Mouse (Mus musculus): ENCODE results near the gene Slc27a5. TPM values are rescaled to one million over a fixed set of nuclear protein-coding genes. Genes with fewer than 3 reads are reported as not detected.

The Slc27a5 gene
- not detected for polyA plus RNA-seq (2014; fragmentation: Illumina TruSeq; extraction: RNeasy Lipid Tissue Mini Kit (QIAGEN cat#74804); ENCODE audit: low read depth, low replicate concordance)

DNA sequence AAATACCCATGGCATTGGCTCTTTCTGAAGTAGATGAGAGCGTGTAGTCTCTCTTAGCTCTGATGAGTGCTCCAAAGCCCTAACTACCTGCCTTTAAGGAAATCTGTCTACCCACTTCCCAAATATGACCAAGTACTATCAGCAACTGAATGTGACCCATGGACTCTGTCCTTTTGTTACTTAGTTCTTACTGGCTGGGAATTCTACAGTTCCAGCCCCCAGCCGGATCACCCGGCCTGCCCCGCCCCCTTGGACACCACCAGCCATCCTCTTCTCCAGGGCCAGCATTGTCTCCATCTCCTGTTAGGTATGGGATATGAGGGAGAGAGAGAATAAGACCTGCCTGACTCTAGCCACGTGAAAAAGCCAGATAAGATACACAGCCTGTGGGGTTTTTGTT, at the start of gene Slc27a5:
Gene Slc27a5 (minus strand): TSS at position 140 of the 400 bp plus-strand sequence.

DNA sequence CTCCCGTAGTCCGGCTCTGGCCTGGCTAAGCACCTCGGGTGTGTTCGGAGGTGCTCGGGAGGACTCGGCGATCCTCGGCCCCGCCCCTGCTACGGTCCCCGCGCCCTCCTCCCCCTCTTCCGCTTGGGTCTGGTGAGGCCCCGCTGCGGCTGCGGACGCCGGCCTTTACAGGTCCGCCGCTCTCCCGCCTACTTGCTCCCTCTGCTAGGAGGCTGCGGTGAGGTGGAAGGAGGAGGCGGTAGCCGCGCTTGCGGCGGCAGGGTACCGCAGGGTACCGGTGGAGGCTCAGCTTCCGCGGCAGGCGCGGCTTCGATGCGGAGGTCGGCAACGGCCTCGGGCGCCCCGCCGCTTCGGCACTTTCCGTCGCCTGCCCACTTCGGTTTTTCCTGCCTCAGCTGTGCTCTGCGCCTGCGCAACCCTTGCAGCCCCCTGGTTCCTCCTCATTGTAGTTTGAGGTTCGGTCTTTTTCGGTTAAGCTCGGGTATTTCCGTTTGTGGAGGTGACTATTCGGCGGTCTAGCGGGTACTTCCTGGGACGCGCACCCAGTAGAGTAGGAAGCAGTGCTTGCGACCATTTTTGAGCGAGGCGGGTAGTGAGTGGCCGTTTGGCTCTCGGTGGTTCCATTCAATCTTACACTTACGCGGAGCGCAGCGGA, 40.0 kb upstream of the Slc27a5 start, which contains the start of gene Ube2m:
Gene Ube2m (minus strand): TSS at position 375 of the 655 bp plus-strand sequence.

DNA sequence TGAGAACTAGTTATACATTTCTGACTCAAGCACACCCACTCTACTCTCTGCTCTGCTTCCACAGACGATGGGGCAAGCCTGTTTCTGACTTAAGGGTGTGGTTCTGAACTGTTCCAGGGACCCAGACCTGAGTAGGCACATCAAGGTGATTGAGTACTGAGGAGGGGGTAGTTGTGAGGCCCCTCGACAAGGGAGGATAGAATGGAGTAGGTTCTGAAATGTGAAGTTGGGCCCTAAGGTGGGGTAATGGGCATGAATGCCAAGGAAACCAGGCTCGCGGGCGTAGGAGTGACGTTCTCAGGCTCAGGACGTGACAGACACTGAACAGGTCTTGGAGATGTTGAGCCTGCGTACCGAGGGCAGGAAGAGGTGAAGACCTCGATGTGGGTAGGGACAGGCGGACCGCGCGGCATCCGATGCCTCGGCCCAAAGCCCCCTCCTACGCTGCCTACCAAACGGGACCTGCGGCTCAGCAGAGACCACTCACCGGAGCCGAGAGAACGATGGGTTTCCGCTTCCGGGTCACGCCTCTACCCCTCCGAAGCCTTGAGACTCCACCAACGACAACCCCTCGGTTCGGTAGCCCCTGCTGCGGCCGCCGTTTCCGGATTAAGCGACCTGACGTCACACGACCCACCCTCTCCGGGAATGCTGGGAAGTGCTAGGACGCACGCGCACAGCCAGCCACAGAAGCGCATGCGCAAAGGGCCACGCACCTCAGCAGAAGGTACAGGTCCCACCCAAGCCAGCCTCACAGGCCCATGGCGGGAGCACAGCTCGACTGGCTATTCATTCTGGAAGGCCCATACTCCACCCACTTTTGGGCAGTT, 36.4 kb upstream of the Slc27a5 start, which contains the start of gene Chmp2a:
Gene Chmp2a (minus strand): TSS at position 660 of the 830 bp plus-strand sequence.

DNA sequence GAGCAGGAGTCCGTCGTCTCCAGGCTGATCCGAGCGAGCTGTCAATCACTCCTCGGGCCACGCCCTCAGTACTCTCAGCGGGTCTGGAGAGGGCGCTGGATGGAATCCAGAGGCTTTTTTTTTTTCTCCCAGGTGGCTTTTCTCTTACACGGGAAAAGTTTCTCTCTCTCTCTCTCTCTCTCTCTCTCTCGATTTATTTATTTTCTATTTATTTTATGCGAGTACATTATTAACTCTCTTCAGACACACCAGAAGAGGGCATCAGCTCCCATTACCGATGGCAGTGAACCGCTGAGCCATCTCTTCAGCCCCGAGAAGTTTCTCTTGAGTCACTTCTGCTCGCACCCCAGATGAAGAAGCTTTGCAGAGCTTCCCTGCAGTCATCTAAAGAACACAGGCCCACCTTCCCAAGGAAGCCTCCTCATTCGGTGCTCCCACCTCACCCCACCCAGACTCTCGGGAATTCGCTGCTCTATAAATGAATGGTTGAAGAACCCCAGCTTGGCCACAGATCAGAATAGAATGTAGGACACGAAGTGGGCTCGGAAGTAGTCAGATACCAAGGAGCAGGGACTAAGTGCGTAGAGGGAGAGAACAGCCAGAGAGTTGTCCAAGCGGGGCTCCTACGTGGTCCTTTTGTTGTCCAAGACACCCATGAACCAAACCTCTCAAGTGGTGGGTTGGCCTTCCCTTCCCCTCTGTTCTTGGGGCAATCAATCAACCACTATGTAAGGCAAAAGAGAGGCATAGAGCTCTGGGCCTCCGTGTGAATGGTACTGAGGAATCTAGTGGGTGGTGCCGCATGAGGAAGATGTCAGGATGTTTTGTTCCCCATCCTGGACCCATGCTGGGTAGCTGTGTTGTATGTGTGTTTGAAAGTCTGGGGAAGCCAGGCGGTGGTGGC, 12.3 kb upstream of the Slc27a5 start, which contains the start of gene Zbtb45:
Gene Zbtb45 (minus strand): TSS at position 30 of the 904 bp plus-strand sequence.

DNA sequence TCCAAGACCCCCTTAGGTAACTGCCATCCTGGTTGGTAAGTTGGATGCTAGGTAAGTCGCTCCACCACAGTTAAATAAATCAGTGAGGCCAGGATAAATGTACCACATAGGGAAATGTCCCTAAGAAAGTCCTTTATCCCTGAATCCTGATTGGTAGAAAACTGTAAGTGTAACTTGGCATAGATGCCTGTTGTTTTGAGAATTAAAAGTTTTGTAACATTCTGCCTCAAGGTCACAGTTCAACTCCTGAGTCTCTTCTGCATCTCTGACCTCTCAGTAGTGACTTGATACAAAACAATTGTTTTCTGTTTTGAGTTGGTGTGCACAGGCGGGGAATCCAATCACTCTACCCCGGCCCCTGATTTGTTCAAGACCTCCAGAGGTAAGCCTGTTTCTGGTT, 859 bp upstream of the Slc27a5 start, which contains the start of gene Trim28:
Gene Trim28 (plus strand): TSS at position 264 of the 400 bp plus-strand sequence.

DNA sequence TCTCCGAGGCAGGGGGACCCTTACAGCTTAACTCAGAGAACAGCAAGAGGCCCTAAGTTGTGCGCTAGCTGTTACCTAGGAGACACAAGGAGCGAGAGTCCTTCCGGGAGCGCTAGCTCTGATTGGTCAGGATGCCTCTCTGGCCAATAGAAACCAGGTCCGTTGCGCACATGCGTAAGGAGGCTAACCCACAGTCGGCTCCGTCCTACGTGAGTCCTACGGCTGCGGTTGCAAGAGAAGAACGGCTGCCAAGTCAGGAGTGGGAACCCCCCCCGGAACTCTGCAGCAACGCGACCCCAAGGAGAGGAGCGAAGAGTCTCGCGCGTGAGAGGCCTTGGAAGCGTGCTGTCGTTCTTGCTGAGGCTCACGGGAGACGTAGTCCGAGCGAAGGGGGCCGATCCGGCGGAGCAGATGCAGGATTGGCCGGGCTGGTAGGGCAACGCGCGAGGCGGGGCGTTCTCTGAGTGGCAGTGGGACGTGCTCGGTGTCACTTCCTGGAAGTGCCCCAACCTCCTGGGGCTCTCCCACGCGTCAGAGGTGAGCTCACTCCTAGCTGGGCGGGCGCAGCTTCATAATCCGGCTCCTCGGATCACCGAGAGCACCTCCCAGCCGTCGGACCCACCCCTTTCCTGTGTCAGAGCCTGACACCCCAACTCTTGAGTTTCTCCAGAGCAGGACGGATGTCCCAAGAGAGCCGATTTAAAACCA, 20.2 kb downstream of the Slc27a5 start, which contains the start of gene Zfp446:
Gene Zfp446 (plus strand): TSS at position 167 of the 708 bp plus-strand sequence.

DNA sequence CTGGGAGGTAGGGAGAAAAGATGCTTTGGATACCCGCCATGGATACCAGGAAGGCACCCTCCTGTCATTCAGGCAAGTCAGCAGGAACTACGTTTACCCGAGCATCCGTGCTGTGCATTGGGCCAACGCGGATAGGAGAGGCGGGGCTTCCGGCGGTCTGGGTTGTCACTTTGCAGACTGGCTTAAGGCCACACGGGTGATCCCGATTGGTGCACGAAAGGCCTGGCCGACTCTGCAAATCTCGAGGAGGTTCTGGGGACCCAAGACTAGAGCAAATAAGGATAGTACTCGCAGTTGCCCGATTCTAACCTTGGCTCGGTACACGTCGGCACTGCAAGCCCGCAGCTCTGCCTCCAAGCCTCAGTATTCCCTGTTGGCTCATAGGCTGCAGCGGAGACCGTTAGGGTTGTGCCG, 32.3 kb downstream of the Slc27a5 start, which contains the start of gene Zfp324:
Gene Zfp324 (plus strand): TSS at position 161 of the 414 bp plus-strand sequence.

Other genes with a start within 250 kb of the Slc27a5 start
- gene Zscan18, start 194.6 kb downstream of the Slc27a5 start, polyA plus RNA-seq (2014; fragmentation: Illumina TruSeq; extraction: RNeasy Lipid Tissue Mini Kit (QIAGEN cat#74804); ENCODE audit: low read depth, low replicate concordance) = 7.2 TPM
- gene Zfp329, start 179.3 kb downstream of the Slc27a5 start, polyA plus RNA-seq (2014; fragmentation: Illumina TruSeq; extraction: RNeasy Lipid Tissue Mini Kit (QIAGEN cat#74804); ENCODE audit: low read depth, low replicate concordance) = 10.0 TPM
- 29.2 TPM for gene Zfp110, start 163.4 kb downstream of the Slc27a5 start, polyA plus RNA-seq (2014; fragmentation: Illumina TruSeq; extraction: RNeasy Lipid Tissue Mini Kit (QIAGEN cat#74804); ENCODE audit: low read depth, low replicate concordance)
- gene Zfp128, start 117.0 kb downstream of the Slc27a5 start, polyA plus RNA-seq (2014; fragmentation: Illumina TruSeq; extraction: RNeasy Lipid Tissue Mini Kit (QIAGEN cat#74804); ENCODE audit: low read depth, low replicate concordance) = 3.2 TPM
- gene Zscan22, start 100.4 kb downstream of the Slc27a5 start, polyA plus RNA-seq (2014; fragmentation: Illumina TruSeq; extraction: RNeasy Lipid Tissue Mini Kit (QIAGEN cat#74804); ENCODE audit: low read depth, low replicate concordance) = 9.7 TPM
- 1,193 TPM for gene Rps5, start 75.9 kb downstream of the Slc27a5 start, polyA plus RNA-seq (2014; fragmentation: Illumina TruSeq; extraction: RNeasy Lipid Tissue Mini Kit (QIAGEN cat#74804); ENCODE audit: low read depth, low replicate concordance)
- 2.3 TPM for gene Rnf225, start 70.8 kb downstream of the Slc27a5 start, polyA plus RNA-seq (2014; fragmentation: Illumina TruSeq; extraction: RNeasy Lipid Tissue Mini Kit (QIAGEN cat#74804); ENCODE audit: low read depth, low replicate concordance)
- 6.8 TPM for gene Zfp324, start 32.4 kb downstream of the Slc27a5 start, polyA plus RNA-seq (2014; fragmentation: Illumina TruSeq; extraction: RNeasy Lipid Tissue Mini Kit (QIAGEN cat#74804); ENCODE audit: low read depth, low replicate concordance)
- gene Zfp446, start 20.3 kb downstream of the Slc27a5 start, polyA plus RNA-seq (2014; fragmentation: Illumina TruSeq; extraction: RNeasy Lipid Tissue Mini Kit (QIAGEN cat#74804); ENCODE audit: low read depth, low replicate concordance) = 9.2 TPM
- 177 TPM for gene Trim28, start 922 bp upstream of the Slc27a5 start, polyA plus RNA-seq (2014; fragmentation: Illumina TruSeq; extraction: RNeasy Lipid Tissue Mini Kit (QIAGEN cat#74804); ENCODE audit: low read depth, low replicate concordance)
- gene Zbtb45, start 11.8 kb upstream of the Slc27a5 start, polyA plus RNA-seq (2014; fragmentation: Illumina TruSeq; extraction: RNeasy Lipid Tissue Mini Kit (QIAGEN cat#74804); ENCODE audit: low read depth, low replicate concordance) = 11.0 TPM
- 207 TPM for gene Chmp2a, start 36.6 kb upstream of the Slc27a5 start, polyA plus RNA-seq (2014; fragmentation: Illumina TruSeq; extraction: RNeasy Lipid Tissue Mini Kit (QIAGEN cat#74804); ENCODE audit: low read depth, low replicate concordance)
- gene Ube2m, start 40.1 kb upstream of the Slc27a5 start, polyA plus RNA-seq (2014; fragmentation: Illumina TruSeq; extraction: RNeasy Lipid Tissue Mini Kit (QIAGEN cat#74804); ENCODE audit: low read depth, low replicate concordance) = 155 TPM
- 3.6 TPM for gene Mzf1, start 56.6 kb upstream of the Slc27a5 start, polyA plus RNA-seq (2014; fragmentation: Illumina TruSeq; extraction: RNeasy Lipid Tissue Mini Kit (QIAGEN cat#74804); ENCODE audit: low read depth, low replicate concordance)
- gene Vmn1r85, start 97.0 kb upstream of the Slc27a5 start, polyA plus RNA-seq (2014; fragmentation: Illumina TruSeq; extraction: RNeasy Lipid Tissue Mini Kit (QIAGEN cat#74804); ENCODE audit: low read depth, low replicate concordance) = not detected
- not detected for gene Vmn1r86, start 121.7 kb upstream of the Slc27a5 start, polyA plus RNA-seq (2014; fragmentation: Illumina TruSeq; extraction: RNeasy Lipid Tissue Mini Kit (QIAGEN cat#74804); ENCODE audit: low read depth, low replicate concordance)
- not detected for gene Vmn1r87, start 142.0 kb upstream of the Slc27a5 start, polyA plus RNA-seq (2014; fragmentation: Illumina TruSeq; extraction: RNeasy Lipid Tissue Mini Kit (QIAGEN cat#74804); ENCODE audit: low read depth, low replicate concordance)
- not detected for gene Vmn1r88, start 161.4 kb upstream of the Slc27a5 start, polyA plus RNA-seq (2014; fragmentation: Illumina TruSeq; extraction: RNeasy Lipid Tissue Mini Kit (QIAGEN cat#74804); ENCODE audit: low read depth, low replicate concordance)
- gene Vmn1r89, start 214.8 kb upstream of the Slc27a5 start, polyA plus RNA-seq (2014; fragmentation: Illumina TruSeq; extraction: RNeasy Lipid Tissue Mini Kit (QIAGEN cat#74804); ENCODE audit: low read depth, low replicate concordance) = not detected

All from adipose tissue, adult 10 weeks (tissue).